Comparison of ENCODE assay signal across 9 mouse cellular contexts in the genomic region with DNA sequence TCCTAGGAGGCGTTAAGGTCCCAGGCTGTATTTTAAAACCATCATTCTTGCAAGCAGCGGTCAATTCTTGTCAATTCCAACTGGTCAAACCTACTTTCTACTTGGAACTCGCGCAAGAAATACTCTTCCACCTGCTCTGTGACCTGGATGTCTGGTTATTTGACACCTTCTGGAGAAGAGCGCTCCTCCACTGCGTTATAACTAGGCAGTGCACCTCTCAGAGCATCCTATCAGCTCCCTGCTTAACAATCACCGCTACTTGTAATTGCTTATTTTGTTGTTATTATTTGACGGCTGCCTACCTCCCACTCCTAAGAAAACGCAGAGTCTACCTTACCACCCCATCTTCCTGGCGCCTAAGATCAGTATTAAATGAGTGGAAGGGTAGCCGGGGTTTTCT. TPM values are rescaled to one million over a fixed set of nuclear protein-coding genes. Genes with fewer than 3 reads are reported as not detected.
DNase-seq lines count a peak whose midpoint lies in the region; ATAC-seq and TF ChIP-seq lines count a peak whose summit lies in the region.
"Had no signal": no experiment of that assay in that cellular context is flagged by ENCODE, and none has a peak within 500 bp of the region (broad histone marks: within the 10 kb centered on the region; RNA-seq: fewer than 3 reads in every experiment).

No protein-coding gene starts in this region.

- H3K4me3 ChIP-seq in lung, postnatal 0 days (ENCODE audit: low read depth, low read length) = peak overlapping the region; percentile 72
- peak overlapping the region; percentile 59 for H3K4me3 ChIP-seq in embryonic facial prominence, embryonic 11.5 days (ENCODE audit: low read depth, low read length)
- peak overlapping the region; percentile 72 for H3K4me3 ChIP-seq in hindbrain, postnatal 0 days (ENCODE audit: low read length)
- H3K4me3 ChIP-seq in midbrain, postnatal 0 days (ENCODE audit: low read depth, low read length) = peak overlapping the region; percentile 79

- no peaks in the 10 kb centered on the region for H3K36me3 ChIP-seq in lung, postnatal 0 days (ENCODE audit: insufficient read depth, low read length)
- no peaks in the 10 kb centered on the region; the same call in 1 of the 2 replicates for H3K36me3 ChIP-seq in embryonic facial prominence, embryonic 11.5 days (replicated peaks; ENCODE audit: control insufficient read depth, insufficient read depth, low read depth, low read length)
- no peaks in the 10 kb centered on the region; the same call in 1 of the 2 replicates for H3K36me3 ChIP-seq in hindbrain, postnatal 0 days (ENCODE audit: insufficient read depth, low read length)
- H3K36me3 ChIP-seq in midbrain, postnatal 0 days (ENCODE audit: insufficient read depth, low read length) = 0 out of 2 replicates have a peak, but pooled peaks cover 3% of the 10 kb centered on the region

- TF ChIP-seq EP300 in lung, postnatal 0 days (IDR thresholded peaks at IDR 0.05) = no peak

- no peaks in the 10 kb centered on the region for H3K27me3 ChIP-seq in lung, postnatal 0 days (replicated peaks; ENCODE audit: insufficient read depth, low read length)
- H3K27me3 ChIP-seq in embryonic facial prominence, embryonic 11.5 days (ENCODE audit: control insufficient read depth, insufficient read depth, low read length) = no peaks in the 10 kb centered on the region
- H3K27me3 ChIP-seq in hindbrain, postnatal 0 days (ENCODE audit: insufficient read depth, low read length) = no peaks in the 10 kb centered on the region
- H3K27me3 ChIP-seq in midbrain, postnatal 0 days (ENCODE audit: insufficient read depth, low read length) = no peaks in the 10 kb centered on the region

- TF ChIP-seq CTCF in lung, postnatal 0 days (IDR thresholded peaks at IDR 0.05) = no peak
- TF ChIP-seq CTCF in hindbrain, postnatal 0 days (IDR thresholded peaks at IDR 0.05; ENCODE audit: low read depth) = no peak; the same call in 1 of the 2 replicates
- 0 out of 2 replicates have a peak, but pooled peaks have one; percentile 13 for TF ChIP-seq CTCF in midbrain, postnatal 0 days (IDR thresholded peaks at IDR 0.05)

- H3K27ac ChIP-seq in lung, postnatal 0 days (ENCODE audit: low read length) = peak overlapping the region; percentile 66
- 0 out of 2 replicates have a peak overlapping the region, but pooled peaks have one; percentile 81 for H3K27ac ChIP-seq in embryonic facial prominence, embryonic 11.5 days (replicated peaks; ENCODE audit: low read depth, low read length)
- peak overlapping the region; percentile 79 for H3K27ac ChIP-seq in hindbrain, postnatal 0 days
- peak overlapping the region; percentile 82 for H3K27ac ChIP-seq in midbrain, postnatal 0 days (ENCODE audit: low read depth, low read length)

- ATAC-seq in lung, postnatal 0 days = no peak
- no peak for ATAC-seq in embryonic facial prominence, embryonic 11.5 days (replicated peaks; ENCODE audit: insufficient number of reproducible peaks, low FRiP score, low TSS enrichment, low read depth)
- ATAC-seq in hindbrain, postnatal 0 days = no peak
- ATAC-seq in midbrain, postnatal 0 days (ENCODE audit: low FRiP score) = peak; percentile 24; the same call in 1 of the 2 replicates

- peak overlapping the region; percentile 60 for H3K9ac ChIP-seq in lung, postnatal 0 days (replicated peaks; ENCODE audit: low read depth)
- peak overlapping the region; percentile 88 for H3K9ac ChIP-seq in embryonic facial prominence, embryonic 11.5 days (replicated peaks; ENCODE audit: low read length)
- H3K9ac ChIP-seq in hindbrain, postnatal 0 days (replicated peaks; ENCODE audit: low read length) = peak overlapping the region; percentile 64
- peak overlapping the region; percentile 84 for H3K9ac ChIP-seq in midbrain, postnatal 0 days (replicated peaks; ENCODE audit: low read length, poor library complexity, severe bottlenecking)

- no peaks in the 10 kb centered on the region for H3K9me3 ChIP-seq in lung, postnatal 0 days (ENCODE audit: low read length)
- no peaks in the 10 kb centered on the region for H3K9me3 ChIP-seq in embryonic facial prominence, embryonic 11.5 days (replicated peaks; ENCODE audit: control insufficient read depth, low read length)
- no peaks in the 10 kb centered on the region for H3K9me3 ChIP-seq in hindbrain, postnatal 0 days (ENCODE audit: low read length)
- H3K9me3 ChIP-seq in midbrain, postnatal 0 days (ENCODE audit: low read length) = no peaks in the 10 kb centered on the region

- WGBS in lung, postnatal 0 days = 1% methylated on average over 11 of the region's 11 CpGs
- 2% methylated on average over 11 of the region's 11 CpGs for WGBS in embryonic facial prominence, embryonic 11.5 days
- WGBS in hindbrain, postnatal 0 days = 2% methylated on average over 11 of the region's 11 CpGs
- 3% methylated on average over 11 of the region's 11 CpGs for WGBS in midbrain, postnatal 0 days

- H3K4me2 ChIP-seq in lung, postnatal 0 days (replicated peaks; ENCODE audit: low read depth, low read length) = peak overlapping the region; percentile 78
- peak overlapping the region; percentile 82 for H3K4me2 ChIP-seq in embryonic facial prominence, embryonic 11.5 days (ENCODE audit: low read depth, low read length)
- peak overlapping the region; percentile 87 for H3K4me2 ChIP-seq in hindbrain, postnatal 0 days (ENCODE audit: low read depth, low read length)
- H3K4me2 ChIP-seq in midbrain, postnatal 0 days (ENCODE audit: low read depth, low read length, poor library complexity, severe bottlenecking) = peak overlapping the region; percentile 84

- peak; percentile 14 for DNase-seq in lung, postnatal 0 days (ENCODE audit: low spot score)
- no peak for DNase-seq in lung, postnatal 10 days
- peak; percentile 39 for DNase-seq in embryonic facial prominence, embryonic 11.5 days (ENCODE audit: low spot score)
- peak; percentile 46 for DNase-seq in hindbrain, postnatal 0 days (ENCODE audit: low spot score)
- DNase-seq in midbrain, postnatal 0 days (ENCODE audit: low spot score) = peak; percentile 31
- DNase-seq in urinary bladder, postnatal 10 days (ENCODE audit: low spot score) = no peak
- no peak for DNase-seq in right cerebral cortex, postnatal 14 days
- DNase-seq in left cerebral cortex, postnatal 10 days (ENCODE audit: extremely low spot score in 1 of 2, low spot score in 2 of 2) = no peak

- intact Hi-C loops in left cerebral cortex, postnatal 10 days (cut with DNase I) = no loop called here

- peaks cover 10% of the 10 kb centered on the region; the same call in 1 of the 2 replicates for H3K4me1 ChIP-seq in lung, postnatal 0 days (ENCODE audit: insufficient read depth, low read depth, low read length)
- no peaks in the 10 kb centered on the region for H3K4me1 ChIP-seq in embryonic facial prominence, embryonic 11.5 days (ENCODE audit: control insufficient read depth, insufficient read depth, low read length)
- H3K4me1 ChIP-seq in hindbrain, postnatal 0 days (ENCODE audit: insufficient read depth, low read length) = peaks cover 11% of the 10 kb centered on the region; the same call in 1 of the 2 replicates
- peaks cover 7% of the 10 kb centered on the region; the same call in 1 of the 2 replicates for H3K4me1 ChIP-seq in midbrain, postnatal 0 days (ENCODE audit: insufficient read depth, low read length)

RNA-seq across cellular contexts. Expression of a gene that starts 0.7 kb away (rescaled TPM):
- polyA plus RNA-seq in lung, postnatal 0 days (2015; fragmentation: Nextera tagmentation; extraction: Ambion mirVana) = 46.1 and 58.7 TPM in 2 replicates
- polyA plus RNA-seq in embryonic facial prominence, embryonic 11.5 days (2014; fragmentation: Nextera tagmentation; extraction: Ambion mirVana) = 137 and 140 TPM in 2 replicates
- 20.1 and 26.2 TPM in 2 replicates for total RNA-seq in hindbrain, postnatal 0 days (2014; rRNA removed)
- 65.2 and 65.8 TPM in 2 replicates for polyA plus RNA-seq in hindbrain, postnatal 0 days (2015; fragmentation: Nextera tagmentation; extraction: Ambion mirVana)
- total RNA-seq in midbrain, postnatal 0 days (2014; rRNA removed) = 22.2 and 34.8 TPM in 2 replicates
- polyA plus RNA-seq in midbrain, postnatal 0 days (2015; fragmentation: Nextera tagmentation; extraction: Ambion mirVana) = 50.5 and 50.7 TPM in 2 replicates
- 10 to 100 TPM; 13.9 to 14.1 TPM for total RNA-seq in left cerebral cortex, postnatal 10 days (2021)

RNA-seq across cellular contexts. Expression of a gene that starts 48.4 kb away (rescaled TPM):
- 0.13 and 0.15 TPM in 2 replicates for polyA plus RNA-seq in lung, postnatal 0 days (2015; fragmentation: Nextera tagmentation; extraction: Ambion mirVana)
- 0.43 and 0.46 TPM in 2 replicates for polyA plus RNA-seq in embryonic facial prominence, embryonic 11.5 days (2014; fragmentation: Nextera tagmentation; extraction: Ambion mirVana)
- not detected in 2 replicates for total RNA-seq in hindbrain, postnatal 0 days (2014; rRNA removed)
- 0.41 and 0.53 TPM in 2 replicates for polyA plus RNA-seq in hindbrain, postnatal 0 days (2015; fragmentation: Nextera tagmentation; extraction: Ambion mirVana)
- 0.14 and 4.4 TPM in 2 replicates for total RNA-seq in midbrain, postnatal 0 days (2014; rRNA removed)
- polyA plus RNA-seq in midbrain, postnatal 0 days (2015; fragmentation: Nextera tagmentation; extraction: Ambion mirVana) = 0.52 and 0.66 TPM in 2 replicates
- total RNA-seq in left cerebral cortex, postnatal 10 days (2021) = under 1 TPM in 1 of 2 experiments, not detected in 1; 0.15 TPM
- total RNA-seq: heart, adult 18-20 months had no signal

RNA-seq across cellular contexts. Expression of a gene that starts 49.0 kb away (rescaled TPM):
- 0.11 and 0.24 TPM in 2 replicates for polyA plus RNA-seq in lung, postnatal 0 days (2015; fragmentation: Nextera tagmentation; extraction: Ambion mirVana)
- 0.25 and 0.31 TPM in 2 replicates for polyA plus RNA-seq in embryonic facial prominence, embryonic 11.5 days (2014; fragmentation: Nextera tagmentation; extraction: Ambion mirVana)
- 0.16 TPM in 1 of 2 replicates, not detected in the other for total RNA-seq in hindbrain, postnatal 0 days (2014; rRNA removed)
- 0.15 TPM in 1 of 2 replicates, not detected in the other for polyA plus RNA-seq in hindbrain, postnatal 0 days (2015; fragmentation: Nextera tagmentation; extraction: Ambion mirVana)
- total RNA-seq in midbrain, postnatal 0 days (2014; rRNA removed) = not detected in 2 replicates
- 0.07 TPM in 1 of 2 replicates, not detected in the other for polyA plus RNA-seq in midbrain, postnatal 0 days (2015; fragmentation: Nextera tagmentation; extraction: Ambion mirVana)
- 1 to 10 TPM; 2.1 to 3.0 TPM for total RNA-seq in left cerebral cortex, postnatal 10 days (2021)
- total RNA-seq: heart, adult 18-20 months had no signal

RNA-seq across cellular contexts. Expression of a gene that starts 51.7 kb away (rescaled TPM):
- 1.3 and 1.4 TPM in 2 replicates for polyA plus RNA-seq in lung, postnatal 0 days (2015; fragmentation: Nextera tagmentation; extraction: Ambion mirVana)
- polyA plus RNA-seq in embryonic facial prominence, embryonic 11.5 days (2014; fragmentation: Nextera tagmentation; extraction: Ambion mirVana) = 0.17 and 0.50 TPM in 2 replicates
- 13.1 and 26.4 TPM in 2 replicates for total RNA-seq in hindbrain, postnatal 0 days (2014; rRNA removed)
- 0.99 and 1.2 TPM in 2 replicates for polyA plus RNA-seq in hindbrain, postnatal 0 days (2015; fragmentation: Nextera tagmentation; extraction: Ambion mirVana)
- 4.6 and 5.2 TPM in 2 replicates for total RNA-seq in midbrain, postnatal 0 days (2014; rRNA removed)
- polyA plus RNA-seq in midbrain, postnatal 0 days (2015; fragmentation: Nextera tagmentation; extraction: Ambion mirVana) = 0.50 and 0.64 TPM in 2 replicates
- 10 to 100 TPM; 11.1 to 11.3 TPM for total RNA-seq in left cerebral cortex, postnatal 10 days (2021)

Comparison
In these comparisons a context has a peak if more than half of its experiments do, and no peak if none do; other contexts are left out.
1. DNase-seq: peak in lung, postnatal 0 days (single experiment), embryonic facial prominence, embryonic 11.5 days (single experiment), hindbrain, postnatal 0 days (single experiment) and midbrain, postnatal 0 days (single experiment); none in lung, postnatal 10 days (single experiment), urinary bladder, postnatal 10 days (single experiment), right cerebral cortex, postnatal 14 days (single experiment) and left cerebral cortex, postnatal 10 days (0 of 2).
2. Peak in every context shown above with its lines, with median percentiles within 50 percentile points of each other: H3K27ac ChIP-seq, H3K4me2 ChIP-seq, H3K4me3 ChIP-seq and H3K9ac ChIP-seq.